Mouse (Mus musculus): ENCODE data around the gene A930033H14Rik.

Gene A930033H14Rik

GRCm38 (mm10) chr10:69212542-69213440 is at the start of gene A930033H14Rik:
Gene A930033H14Rik (minus strand): TSS chr10:69213098.
- DNase-seq (ENCODE audit: low spot score) = peak; percentile 86

- no peak for DNase-seq (ENCODE audit: low spot score)
Measured at GRCm38 (mm10) chr10:69259929-69260328, 47.0 kb upstream of the A930033H14Rik start.

- no peak for DNase-seq (ENCODE audit: low spot score)
Measured at GRCm38 (mm10) chr10:69259161-69259560, 46.3 kb upstream of the A930033H14Rik start.

DNA sequence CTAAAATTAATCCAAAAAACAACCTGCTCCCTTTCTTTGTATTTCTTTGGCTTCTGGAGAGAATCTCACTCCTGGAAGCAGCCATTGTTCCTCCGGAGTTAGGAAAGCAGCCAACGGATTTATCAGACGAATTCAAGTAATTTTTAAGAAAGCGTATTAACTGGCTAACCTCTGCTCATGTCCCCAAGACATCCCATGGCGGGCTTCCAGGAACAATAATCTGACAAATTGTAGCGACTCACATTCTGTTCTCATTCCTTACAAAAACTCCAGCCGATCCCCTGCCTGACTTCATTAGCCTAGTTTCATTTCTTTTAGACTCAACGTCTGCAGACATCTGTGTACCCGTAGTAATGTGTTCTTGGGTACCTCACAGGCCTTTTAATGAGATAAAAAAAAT is 45.7 kb upstream of the A930033H14Rik start:
- DNase-seq (ENCODE audit: low spot score) = peak; percentile 48

DNA sequence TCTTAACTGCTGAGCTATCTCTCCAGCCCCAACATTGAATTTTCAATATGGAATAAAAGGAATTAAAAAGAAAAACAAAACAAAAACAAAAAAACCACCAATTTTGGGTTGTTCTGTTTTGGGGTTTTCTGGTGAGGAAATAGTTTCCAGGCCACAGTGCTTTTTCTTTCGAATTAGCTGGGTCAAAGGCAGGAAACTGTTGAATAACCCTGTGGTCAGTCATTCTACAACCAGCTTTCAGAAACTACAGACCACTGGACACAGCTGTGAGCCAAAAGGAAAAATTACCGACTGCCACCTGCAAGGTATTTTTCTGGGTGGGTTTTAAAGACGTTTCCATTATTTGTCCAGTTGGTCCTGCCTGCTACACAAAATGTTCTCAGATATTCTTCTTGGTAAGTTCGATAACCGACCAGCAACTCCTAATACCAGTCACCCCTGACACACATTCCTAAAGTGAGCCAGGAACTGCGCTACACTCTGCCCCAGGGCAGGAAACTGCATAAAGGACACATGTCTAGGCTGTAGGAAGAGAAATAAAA is 44.8 kb upstream of the A930033H14Rik start:
- DNase-seq (ENCODE audit: low spot score) = no peak

- no peak for DNase-seq (ENCODE audit: low spot score)
Measured at GRCm38 (mm10) chr10:69255594-69255993, 42.7 kb upstream of the A930033H14Rik start.

DNA sequence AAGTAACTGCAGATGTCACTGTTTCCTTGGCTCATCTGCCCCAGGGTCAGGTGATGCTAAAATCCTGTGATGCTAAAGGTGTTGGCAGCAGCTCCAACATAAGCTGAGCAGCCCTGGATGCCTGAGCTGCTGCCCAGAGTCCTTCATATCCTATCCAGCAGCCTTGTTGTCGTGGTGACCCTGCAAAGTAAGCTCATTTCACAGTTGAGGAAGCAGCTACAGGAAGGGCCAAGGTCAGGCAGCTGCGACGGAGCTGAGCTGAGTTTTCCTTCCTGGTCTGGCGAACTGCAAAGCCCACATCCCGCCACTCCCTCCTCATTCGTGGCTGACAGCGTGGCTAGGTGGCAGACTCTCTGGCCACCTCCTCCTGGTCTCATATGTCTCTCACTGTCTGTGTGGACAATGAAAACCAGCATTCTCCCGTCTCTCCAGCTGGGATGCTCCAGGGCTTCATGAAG is 41.5 kb upstream of the A930033H14Rik start:
- DNase-seq (ENCODE audit: low spot score) = peak; percentile 59

- DNase-seq (ENCODE audit: low spot score) = no peak
Measured at GRCm38 (mm10) chr10:69253686-69254080, 40.8 kb upstream of the A930033H14Rik start.

- DNase-seq (ENCODE audit: low spot score) = no peak
Measured at GRCm38 (mm10) chr10:69253075-69253685, 40.3 kb upstream of the A930033H14Rik start.

DNA sequence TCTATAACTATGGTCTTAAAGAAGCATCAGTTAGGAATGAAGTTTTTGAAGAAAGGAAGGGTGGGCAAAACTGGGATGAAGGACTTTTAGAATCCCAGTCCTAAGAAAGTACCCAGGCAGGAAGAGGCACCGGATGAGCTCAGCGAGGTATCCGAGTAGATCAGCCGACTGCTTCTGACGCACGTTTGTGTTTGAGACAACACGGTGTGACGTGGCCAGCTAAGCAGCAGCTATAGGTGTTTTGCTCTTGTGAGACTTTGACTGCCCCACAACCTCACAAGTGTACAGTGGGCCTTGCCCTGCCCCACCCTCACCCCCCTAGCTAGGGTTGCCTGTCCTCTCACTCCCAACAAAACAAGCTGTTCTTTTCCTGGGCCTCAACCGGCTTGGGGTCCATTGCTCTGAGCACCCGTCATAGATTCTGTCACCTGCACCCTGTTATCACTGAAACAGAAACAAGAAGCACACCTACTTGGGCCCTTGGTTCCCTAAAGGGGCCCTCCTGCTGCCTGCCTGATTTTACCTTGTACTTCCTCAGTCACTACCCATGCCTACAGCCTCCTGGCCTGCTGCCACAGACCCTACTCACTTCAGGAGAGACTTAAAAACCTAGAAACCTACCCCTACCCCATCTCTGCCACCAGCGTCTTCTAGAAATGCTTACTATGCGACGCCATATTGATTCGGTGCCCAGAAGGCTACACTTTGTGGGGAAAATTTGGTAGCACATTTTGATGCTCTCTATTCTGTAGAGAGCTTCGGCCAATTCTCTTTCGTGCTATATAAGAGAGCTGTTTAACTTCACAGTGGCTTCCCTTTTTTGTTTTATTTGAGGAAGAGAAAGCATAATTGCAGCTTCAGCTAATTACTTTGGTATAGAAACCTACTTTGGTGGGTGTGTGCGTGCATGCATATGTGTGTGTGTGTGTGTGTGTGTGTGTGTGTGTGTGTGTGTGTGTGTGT is 39.5 kb upstream of the A930033H14Rik start:
- DNase-seq (ENCODE audit: low spot score) = no peak

- DNase-seq (ENCODE audit: low spot score) = no peak
Measured at GRCm38 (mm10) chr10:69251254-69251653, 38.4 kb upstream of the A930033H14Rik start.

DNA sequence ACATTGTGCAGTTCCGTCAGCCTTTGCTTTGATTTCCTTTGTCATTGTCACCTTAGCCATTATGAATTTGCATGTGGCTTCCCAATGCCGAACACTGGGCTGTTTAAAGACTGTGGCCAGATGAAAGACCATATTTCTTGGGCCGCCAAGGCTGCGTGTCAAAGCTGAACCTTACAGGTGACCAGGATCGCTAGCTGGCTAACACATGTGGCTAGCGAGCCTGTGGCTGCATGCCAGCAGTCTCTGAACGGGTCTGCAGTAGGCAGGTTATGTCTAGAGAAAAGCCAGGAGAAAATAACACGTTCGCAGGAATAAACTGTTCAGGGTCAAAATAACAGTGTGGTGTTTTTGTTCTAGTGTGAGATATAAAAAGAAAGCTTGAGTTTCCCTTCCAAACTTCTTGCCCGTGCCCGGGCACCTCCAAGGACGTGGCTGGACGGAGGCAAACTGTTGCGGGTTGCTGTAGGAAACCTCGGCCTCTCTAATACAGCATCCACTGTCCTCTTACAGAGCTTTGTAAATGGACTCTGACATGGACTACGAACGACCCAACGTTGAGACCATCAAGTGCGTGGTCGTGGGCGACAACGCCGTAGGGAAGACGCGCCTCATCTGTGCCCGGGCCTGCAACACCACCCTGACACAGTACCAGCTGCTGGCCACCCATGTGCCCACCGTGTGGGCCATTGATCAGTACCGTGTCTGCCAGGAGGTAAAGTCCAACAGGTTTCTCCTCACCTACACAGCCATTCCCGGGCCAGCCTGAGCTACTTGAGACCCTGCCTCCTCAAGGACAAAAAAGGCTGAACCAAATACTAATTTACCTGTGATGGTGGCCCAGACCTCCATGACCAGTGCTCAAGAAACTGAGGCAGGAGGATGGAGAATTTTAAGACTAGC is 35.6 kb upstream of the A930033H14Rik start:
- DNase-seq (ENCODE audit: low spot score) = no peak

- no peak for DNase-seq (ENCODE audit: low spot score)
Measured at GRCm38 (mm10) chr10:69247311-69248033, 34.6 kb upstream of the A930033H14Rik start.

- no peak for DNase-seq (ENCODE audit: low spot score)
Measured at GRCm38 (mm10) chr10:69246762-69247161, 33.9 kb upstream of the A930033H14Rik start.

- no peak for DNase-seq (ENCODE audit: low spot score)
Measured at GRCm38 (mm10) chr10:69245906-69246668, 33.2 kb upstream of the A930033H14Rik start.

GRCm38 (mm10) chr10:69245151-69245550 is 32.3 kb upstream of the A930033H14Rik start:
- no peak for DNase-seq (ENCODE audit: low spot score)

DNA sequence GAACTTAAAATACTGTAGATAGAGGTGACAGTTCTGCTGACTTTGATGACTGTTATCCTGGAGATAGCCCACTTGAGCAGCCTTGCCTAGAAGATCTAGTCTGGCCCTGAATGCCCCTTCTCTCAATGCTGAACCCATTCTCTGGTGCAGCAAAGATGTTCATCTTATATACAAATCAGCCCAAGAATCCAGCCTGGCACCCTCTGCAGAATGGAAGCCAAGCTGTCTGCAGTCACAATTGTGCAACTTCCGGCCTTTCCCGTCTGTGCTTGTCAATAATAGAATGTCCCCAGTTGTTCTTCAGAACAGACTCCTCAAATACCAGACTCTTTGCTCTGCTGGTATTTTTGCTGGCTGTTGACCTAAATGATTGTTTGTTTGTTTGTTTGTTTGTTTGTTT is 27.6 kb upstream of the A930033H14Rik start:
- DNase-seq (ENCODE audit: low spot score) = peak; percentile 67

- DNase-seq (ENCODE audit: low spot score) = no peak
Measured at GRCm38 (mm10) chr10:69238311-69238710, 25.4 kb upstream of the A930033H14Rik start.

GRCm38 (mm10) chr10:69237781-69238180 is 24.9 kb upstream of the A930033H14Rik start:
- DNase-seq (ENCODE audit: low spot score) = no peak

Measured in lung, postnatal 25 days (tissue).